Mouse (Mus musculus) c-Kit-negative CD71-positive TER-119-positive erythroid progenitor cells, embryonic 14.5 days (primary cell): Measurements from ENCODE around the gene Ptpn18.

ENCODE experiments used
- DNase-seq: peaks from one replicate; pipeline ENCODE4 v3.0.0-alpha.2; 2013; ENCODE audit warnings: low read depth, low spot score

Gene Ptpn18

GRCm38 (mm10) chr1:34465445-34465844 is 5.9 kb downstream of the Ptpn18 start:
- DNase-seq: no peak

- no peak for DNase-seq
Observed at GRCm38 (mm10) chr1:34468051-34468450, 8.5 kb downstream of the Ptpn18 start.

GRCm38 (mm10) chr1:34468500-34468899 is 8.9 kb downstream of the Ptpn18 start:
- DNase-seq: no peak

- no peak for DNase-seq
Observed at GRCm38 (mm10) chr1:34469801-34470200, 10.2 kb downstream of the Ptpn18 start.

GRCm38 (mm10) chr1:34472427-34473300 is 13.1 kb downstream of the Ptpn18 start:
- no peak for DNase-seq

- no peak for DNase-seq
Observed at GRCm38 (mm10) chr1:34478891-34479655, 19.5 kb downstream of the Ptpn18 start.

GRCm38 (mm10) chr1:34480801-34481200 is 21.2 kb downstream of the Ptpn18 start:
- DNase-seq: no peak

GRCm38 (mm10) chr1:34481920-34482669 is 22.5 kb downstream of the Ptpn18 start:
- DNase-seq: no peak

- no peak for DNase-seq
Observed at GRCm38 (mm10) chr1:34484470-34484869, 24.9 kb downstream of the Ptpn18 start.

GRCm38 (mm10) chr1:34485461-34486188 is 26.1 kb downstream of the Ptpn18 start:
- no peak for DNase-seq

- DNase-seq: no peak
Observed at GRCm38 (mm10) chr1:34487383-34487782, 27.8 kb downstream of the Ptpn18 start.

GRCm38 (mm10) chr1:34489852-34490541 is 30.4 kb downstream of the Ptpn18 start:
- DNase-seq: no peak

- DNase-seq: no peak
Observed at GRCm38 (mm10) chr1:34491480-34491879, 31.9 kb downstream of the Ptpn18 start.

- DNase-seq: no peak
Observed at GRCm38 (mm10) chr1:34502991-34503390, 43.4 kb downstream of the Ptpn18 start.

- no peak for DNase-seq
Observed at GRCm38 (mm10) chr1:34505307-34505706, 45.7 kb downstream of the Ptpn18 start.

- no peak for DNase-seq
Observed at GRCm38 (mm10) chr1:34505970-34506551, 46.5 kb downstream of the Ptpn18 start.

GRCm38 (mm10) chr1:34507986-34508385 is 48.4 kb downstream of the Ptpn18 start:
- no peak for DNase-seq

GRCm38 (mm10) chr1:34510575-34510981 is 51.0 kb downstream of the Ptpn18 start:
- DNase-seq: no peak

GRCm38 (mm10) chr1:34511027-34511426 is 51.5 kb downstream of the Ptpn18 start:
- DNase-seq: no peak

- DNase-seq: no peak
Observed at GRCm38 (mm10) chr1:34513068-34513467, 53.5 kb downstream of the Ptpn18 start.
